Mouse (Mus musculus): ENCODE results near the gene Tmem252.

- no peak for TF ChIP-seq CTCF (IDR thresholded peaks at IDR 0.05; ENCODE audit: low read depth, low read length)
- TF ChIP-seq POLR2A (IDR thresholded peaks at IDR 0.05; ENCODE audit: borderline replicate concordance, low read depth, low read length): no peak
Measured at GRCm38 (mm10) chr19:24705395-24705794, 31.6 kb downstream of the Tmem252 start.
